Mouse (Mus musculus) heart, adult 2 months (tissue): ENCODE data around the gene Mcam.

ENCODE experiments used
- CTCF ChIP-seq: fragments of 200-600 bp; IDR thresholded peaks from 2 replicates; pipeline ENCODE4 v1.8.1; 2022; ENCODE audit warnings: antibody characterized with exemption, mild to moderate bottlenecking, moderate library complexity
- POLR2A ChIP-seq: fragments of 200-500 bp; IDR thresholded peaks from 2 replicates; pipeline ENCODE4 v1.6.1; 2011; ENCODE audit warnings: mild to moderate bottlenecking, low read depth, low read length, control low read depth; ENCODE audit not compliant: insufficient read depth

DNA sequence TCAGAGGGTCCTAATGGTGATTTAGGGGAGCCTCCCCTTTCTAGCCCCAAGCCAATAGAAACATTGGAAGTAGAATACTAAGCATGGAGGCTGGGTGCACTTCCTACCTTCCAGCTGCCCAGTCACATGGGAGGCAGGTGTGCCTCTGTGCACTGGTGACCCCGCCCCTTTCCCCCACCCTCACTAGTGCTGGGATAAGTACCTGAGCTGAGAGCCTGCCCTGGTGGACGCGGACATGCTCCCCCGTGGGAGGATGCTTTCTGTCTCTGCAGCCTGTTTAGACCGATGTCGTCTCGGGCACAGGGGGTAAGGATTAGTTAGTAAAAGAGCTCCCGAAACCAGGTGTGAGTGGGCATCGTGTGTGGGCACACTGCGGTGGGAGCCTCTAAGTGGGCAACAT is 47.3 kb upstream of the Mcam start:
- TF ChIP-seq POLR2A (peak; percentile 56; the same call in 1 of the 2 replicates), CTCF (no peak)
